Mouse (Mus musculus): ENCODE measurements around the gene Hist1h4f.
"Not testable (repeated sequence)": the region's sequence is repeated elsewhere in the genome, so short reads cannot be mapped to it uniquely, and the experiment has no call there.

The Hist1h4f gene

DNA sequence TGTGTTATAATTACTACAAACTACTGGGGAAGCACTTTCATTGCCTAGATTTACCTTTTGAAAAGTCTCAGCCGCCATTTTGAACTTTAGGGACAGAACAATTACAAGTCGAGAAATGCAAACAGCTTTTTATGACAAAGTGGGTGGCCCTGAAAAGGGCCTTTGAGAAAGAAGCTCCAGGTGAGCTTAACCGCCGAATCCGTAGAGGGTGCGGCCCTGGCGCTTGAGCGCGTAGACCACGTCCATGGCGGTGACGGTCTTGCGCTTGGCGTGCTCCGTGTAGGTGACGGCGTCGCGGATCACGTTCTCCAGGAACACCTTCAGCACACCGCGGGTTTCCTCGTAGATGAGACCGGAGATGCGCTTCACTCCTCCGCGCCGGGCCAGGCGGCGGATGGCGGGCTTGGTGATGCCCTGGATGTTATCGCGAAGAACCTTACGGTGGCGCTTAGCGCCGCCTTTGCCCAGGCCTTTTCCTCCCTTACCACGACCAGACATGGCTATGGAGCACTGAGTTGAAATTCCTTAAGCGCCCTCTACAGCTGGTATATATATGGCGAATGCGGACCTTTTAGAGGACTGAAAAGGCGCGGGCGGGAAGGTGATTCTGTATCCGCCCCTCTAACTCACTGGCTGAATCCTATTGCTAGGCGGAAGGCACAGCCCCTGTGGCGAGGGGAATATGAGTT lies at the start of gene Hist1h4f:
TSS of gene Hist1h4f (minus strand) at position 503 of the 689 bp plus-strand sequence.
- DNase-seq (ENCODE audit: low read depth, low spot score), result peak; percentile 89

GRCm38 (mm10) chr13:23597957-23598356 lies 46.5 kb upstream of the Hist1h4f start:
- peak; percentile 83 for DNase-seq (ENCODE audit: low read depth, low spot score)

GRCm38 (mm10) chr13:23595622-23596372 lies 44.3 kb upstream of the Hist1h4f start:
- no peak for DNase-seq (ENCODE audit: low read depth, low spot score)

GRCm38 (mm10) chr13:23595185-23595584 lies 43.7 kb upstream of the Hist1h4f start:
- DNase-seq (ENCODE audit: low read depth, low spot score), result no peak

DNA sequence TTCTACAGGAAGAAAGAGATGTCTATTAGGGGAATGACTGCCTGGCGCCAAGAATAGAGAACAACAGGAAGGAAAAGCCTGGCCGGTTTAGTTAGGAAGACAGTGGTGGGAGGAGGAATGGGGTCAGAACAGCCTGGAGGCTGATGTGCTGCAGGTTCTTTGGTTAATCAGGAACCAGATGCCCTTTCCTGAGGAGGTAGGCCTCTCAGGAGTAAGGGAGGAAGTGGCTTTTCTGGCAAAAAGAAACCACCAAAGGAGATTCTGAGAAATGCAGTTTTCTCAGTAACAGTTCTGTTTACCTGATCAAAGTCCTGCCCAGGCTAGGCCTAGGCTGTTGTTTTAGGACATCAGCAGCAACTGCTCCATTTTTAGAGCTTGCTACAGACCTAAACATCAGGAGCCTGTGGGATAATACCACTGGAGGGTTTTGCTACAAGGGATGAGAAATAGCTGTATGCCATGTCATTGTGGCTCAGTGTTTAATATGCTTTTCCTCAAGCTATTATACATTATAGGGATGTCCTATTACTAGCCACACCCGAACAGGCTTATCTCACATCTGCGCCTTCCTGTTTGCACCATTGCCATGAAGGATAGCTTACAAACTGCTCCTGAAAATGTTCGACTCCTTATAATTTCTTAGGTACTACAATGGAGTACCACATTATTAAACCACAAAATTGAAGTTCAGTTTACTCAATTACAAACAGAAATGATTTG lies 41.8 kb upstream of the Hist1h4f start:
- peak; percentile 28 for DNase-seq (ENCODE audit: low read depth, low spot score)

DNA sequence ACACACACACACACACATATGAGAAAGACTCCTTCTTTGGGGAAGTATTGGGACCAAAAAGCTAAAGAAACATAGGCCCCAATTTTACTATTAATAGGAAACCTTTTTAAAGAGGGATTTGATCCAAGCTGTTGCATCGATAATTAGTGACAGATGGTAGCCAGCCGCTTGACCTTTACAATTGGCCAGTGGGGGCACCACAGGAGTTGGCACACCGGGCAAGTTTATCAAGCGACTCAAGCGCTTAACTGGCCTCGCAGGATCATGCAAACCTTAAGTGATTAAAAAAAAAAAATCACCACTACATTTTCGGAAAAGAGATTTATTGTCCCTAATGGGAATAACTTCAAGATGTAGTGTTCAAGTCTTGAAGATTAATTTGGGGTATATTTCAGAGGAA lies 41.2 kb upstream of the Hist1h4f start:
- DNase-seq (ENCODE audit: low read depth, low spot score), result no peak

- not testable (repeated sequence) for DNase-seq (ENCODE audit: low read depth, low spot score)
Measured at GRCm38 (mm10) chr13:23591886-23592285, 40.4 kb upstream of the Hist1h4f start.

GRCm38 (mm10) chr13:23591206-23591605 lies 39.8 kb upstream of the Hist1h4f start:
- DNase-seq (ENCODE audit: low read depth, low spot score), result no peak

- no peak for DNase-seq (ENCODE audit: low read depth, low spot score)
Measured at GRCm38 (mm10) chr13:23586940-23587225, 35.4 kb upstream of the Hist1h4f start.

GRCm38 (mm10) chr13:23586099-23586939 lies 34.9 kb upstream of the Hist1h4f start:
- peak; percentile 46 for DNase-seq (ENCODE audit: low read depth, low spot score)

DNA sequence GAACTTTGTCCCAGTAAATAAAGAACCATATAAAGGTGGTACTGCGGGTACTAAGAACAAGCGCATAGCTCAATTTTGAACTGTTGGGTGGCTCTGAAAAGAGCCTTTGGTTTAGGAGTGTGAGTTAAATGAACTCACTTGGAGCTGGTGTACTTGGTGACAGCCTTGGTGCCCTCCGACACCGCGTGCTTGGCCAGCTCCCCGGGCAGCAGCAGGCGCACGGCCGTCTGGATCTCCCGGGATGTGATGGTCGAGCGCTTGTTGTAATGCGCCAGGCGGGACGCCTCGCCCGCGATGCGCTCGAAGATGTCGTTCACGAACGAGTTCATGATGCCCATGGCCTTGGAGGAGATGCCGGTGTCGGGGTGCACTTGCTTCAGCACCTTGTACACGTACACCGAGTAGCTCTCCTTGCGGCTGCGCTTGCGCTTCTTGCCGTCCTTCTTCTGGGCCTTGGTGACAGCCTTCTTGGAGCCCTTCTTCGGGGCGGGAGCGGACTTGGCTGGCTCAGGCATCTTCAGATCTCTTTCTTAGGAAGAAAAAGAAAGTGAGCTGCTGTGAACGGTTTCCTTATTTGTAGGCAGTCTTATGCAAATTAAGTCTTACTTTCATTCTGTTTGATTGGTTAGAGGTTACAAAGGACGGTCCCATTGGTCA lies 34.1 kb upstream of the Hist1h4f start:
- peak; percentile 91 for DNase-seq (ENCODE audit: low read depth, low spot score)

- peak; percentile 84 for DNase-seq (ENCODE audit: low read depth, low spot score)
Measured at GRCm38 (mm10) chr13:23585029-23585441, 33.6 kb upstream of the Hist1h4f start.

- DNase-seq (ENCODE audit: low read depth, low spot score), result no peak
Measured at GRCm38 (mm10) chr13:23584331-23584730, 32.9 kb upstream of the Hist1h4f start.

DNA sequence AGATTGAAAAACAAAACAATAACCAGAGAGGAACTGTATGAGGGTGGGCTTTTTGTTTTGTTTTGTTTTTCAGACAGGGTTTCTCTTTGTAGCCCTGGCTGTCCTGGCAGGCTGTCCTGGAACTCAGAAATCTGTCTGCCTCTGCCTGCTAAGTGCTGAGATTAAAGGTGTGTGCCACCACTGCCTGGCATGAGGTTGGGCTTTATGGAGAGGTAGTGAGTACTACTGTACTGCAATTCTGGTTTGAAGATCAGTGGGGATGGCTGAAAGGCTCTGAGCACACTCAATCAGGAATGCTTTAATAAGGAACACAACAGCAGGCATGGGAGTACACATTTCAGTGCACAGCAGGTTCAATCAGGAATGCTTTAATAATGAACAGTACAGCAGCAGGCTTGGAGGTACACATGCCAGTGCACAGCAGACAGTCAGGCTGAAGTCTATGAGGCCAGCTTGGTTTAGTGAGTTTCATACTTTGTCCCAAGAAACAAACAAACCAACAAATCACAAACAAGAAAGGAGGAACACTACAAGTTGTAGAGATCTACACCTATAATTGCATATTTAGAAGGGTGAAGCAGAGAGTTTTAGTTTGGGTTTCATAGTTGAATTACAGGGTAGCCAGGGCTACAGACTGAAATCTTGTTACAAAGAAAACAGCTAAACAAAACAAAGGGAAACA lies 32.1 kb upstream of the Hist1h4f start:
- DNase-seq (ENCODE audit: low read depth, low spot score), result no peak

DNA sequence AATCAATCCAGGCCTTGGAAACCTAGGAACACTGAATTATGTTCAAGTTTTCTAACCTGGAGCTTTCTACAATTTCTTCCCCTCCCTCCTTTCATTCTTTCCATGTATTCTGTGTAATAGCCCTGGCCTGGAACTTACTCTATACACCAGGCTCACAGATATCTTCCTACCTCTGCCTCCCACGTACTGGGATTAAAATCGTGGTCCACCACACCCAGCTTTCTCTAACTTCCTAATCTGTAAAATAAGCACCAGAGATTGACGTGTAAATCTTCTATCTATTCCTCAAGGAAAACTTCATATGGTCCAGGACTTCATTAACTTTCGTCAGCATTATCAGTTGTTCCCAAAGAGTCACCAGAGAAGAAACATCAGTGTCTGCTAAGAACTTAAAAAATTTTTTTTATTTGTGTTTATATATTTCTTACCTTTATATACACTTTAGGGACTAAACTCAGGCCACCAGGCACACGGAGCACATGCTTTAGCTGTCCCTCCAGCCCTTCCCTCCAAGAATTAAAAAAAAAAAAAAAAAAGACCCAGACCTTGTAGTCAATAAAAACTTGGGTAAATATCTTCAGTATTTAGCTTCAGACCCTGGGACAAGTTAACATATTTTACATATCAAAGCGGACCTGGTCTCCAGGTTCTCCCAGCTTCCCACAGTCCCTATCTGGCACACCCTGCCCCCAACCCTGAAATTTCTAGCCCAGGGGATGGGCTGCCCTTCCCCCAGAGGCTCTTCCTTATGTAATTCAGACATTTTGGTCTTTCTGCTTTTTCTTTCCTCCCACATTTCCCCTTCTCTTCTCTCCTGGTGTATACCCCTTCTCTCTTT lies 31.0 kb upstream of the Hist1h4f start:
- no peak for DNase-seq (ENCODE audit: low read depth, low spot score)

- peak; percentile 93 for DNase-seq (ENCODE audit: low read depth, low spot score)
Measured at GRCm38 (mm10) chr13:23581408-23582218, 30.2 kb upstream of the Hist1h4f start, which contains the start of gene Hist1h4d. Hist1h4d (plus strand) TSS chr13:23581598.

DNA sequence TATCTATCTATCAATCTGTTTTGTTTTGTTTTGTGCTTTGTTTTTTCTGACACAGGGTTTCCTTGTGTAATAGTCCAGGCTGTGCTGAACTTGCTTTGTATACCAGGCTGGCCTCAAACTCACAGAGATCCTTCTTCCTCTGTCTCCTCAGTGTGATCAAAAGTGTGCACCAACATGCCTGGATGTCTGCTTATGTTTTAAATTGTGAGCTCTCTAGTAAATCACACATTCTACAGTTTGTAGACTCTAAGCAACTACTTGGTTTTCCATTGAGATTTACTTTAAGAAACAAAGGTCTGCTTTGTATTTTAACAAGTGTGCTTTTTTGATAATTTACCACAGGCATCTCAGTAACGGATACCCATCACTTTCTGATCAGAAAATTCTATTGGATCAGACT lies 26.4 kb upstream of the Hist1h4f start:
- DNase-seq (ENCODE audit: low read depth, low spot score), result no peak

GRCm38 (mm10) chr13:23576906-23577639 lies 25.6 kb upstream of the Hist1h4f start:
- DNase-seq (ENCODE audit: low read depth, low spot score), result no peak
